Mouse (Mus musculus) limb, embryonic 15.5 days (tissue): ENCODE measurements around the gene Arhgap17. TPM values are rescaled to one million over a fixed set of nuclear protein-coding genes. Genes with fewer than 3 reads are reported as not detected.
A peak's percentile ranks its signal among the peaks of the same experiment; 100 is the strongest.

Experiments used
- ATAC-seq: fragments of 200-750 bp; cut with Nextera tagmentation; 2 replicates; pipeline ENCODE4 v1.8.0; 2017; ENCODE audit warnings: low read depth, moderate TSS enrichment; ENCODE audit not compliant: insufficient number of reproducible peaks, low FRiP score, low TSS enrichment
- H3K27ac ChIP-seq: fragments of 300-500 bp; sonication (generic); 2 replicates; pipeline ENCODE4 v1.5.1; 2015; ENCODE audit warnings: moderate library complexity, mild to moderate bottlenecking, inconsistent platforms
- H3K27me3 ChIP-seq: fragments of 300-500 bp; sonication (generic); 2 replicates; pipeline ENCODE4 v1.6.1; 2015; ENCODE audit warnings: inconsistent platforms
- H3K36me3 ChIP-seq: fragments of 300-500 bp; sonication (generic); 2 replicates; pipeline ENCODE4 v1.6.1; 2015; ENCODE audit warnings: inconsistent platforms
- H3K4me1 ChIP-seq: fragments of 300-500 bp; sonication (generic); 2 replicates; pipeline ENCODE4 v1.6.1; 2015; ENCODE audit warnings: inconsistent platforms
- H3K4me2 ChIP-seq: fragments of 300-500 bp; sonication (generic); 2 replicates; pipeline ENCODE4 v1.6.1; 2015; ENCODE audit warnings: mild to moderate bottlenecking, inconsistent platforms
- H3K4me3 ChIP-seq: fragments of 300-500 bp; sonication (generic); 2 replicates; pipeline ENCODE4 v1.5.1; 2015; ENCODE audit warnings: mild to moderate bottlenecking, inconsistent platforms
- H3K9ac ChIP-seq: fragments of 300-500 bp; sonication (generic); 2 replicates; pipeline ENCODE4 v1.6.1; 2015; ENCODE audit warnings: inconsistent platforms
- H3K9me3 ChIP-seq: fragments of 300-500 bp; sonication (generic); 2 replicates; pipeline ENCODE4 v1.6.1; 2016; ENCODE audit warnings: inconsistent platforms
- WGBS: fragments of 180-500 bp; shearing (Covaris S2); methylation state at CpG from one replicate; pipeline ENCODE4 v1.1.7; 2015; 5-methylcytosine and 5-hydroxymethylcytosine counted together
- polyA plus RNA-seq: library from polyadenylated mRNA; unstranded; fragments of >200 nt; fragmentation: Nextera tagmentation; extraction: Ambion mirVana; gene quantifications from 2 replicates; pipeline ENCODE4 v1.2.1, GENCODE M21; 2015

Gene Arhgap17
- polyA plus RNA-seq, 1 experiment from 2014 or later, result 19.6 TPM

DNA sequence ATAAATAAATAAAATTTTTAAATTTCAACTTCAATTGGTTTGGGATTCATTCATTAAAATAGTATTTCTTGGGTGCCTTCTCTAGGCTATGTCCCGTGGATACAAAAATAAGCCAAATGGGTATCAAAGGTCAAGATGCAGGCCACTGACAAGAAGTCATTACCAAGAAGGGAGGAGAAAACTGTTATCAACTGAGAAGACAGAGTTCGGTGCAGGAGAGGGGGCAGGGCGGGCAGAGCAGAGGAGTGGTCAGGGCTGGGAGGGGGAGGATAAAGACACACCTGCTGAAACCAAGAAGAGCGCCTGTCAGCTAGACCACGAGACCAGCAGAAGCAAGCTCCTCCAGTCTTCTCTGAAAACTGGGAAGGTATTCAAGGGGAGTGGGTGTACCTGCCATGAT, 15.8 kb downstream of the Arhgap17 start:
- H3K9me3 ChIP-seq, result no peaks in the 10 kb centered on the region
- peaks cover 4% of the 10 kb centered on the region; the same call in 1 of the 2 replicates for H3K4me1 ChIP-seq
- 88% methylated on average over 5 of the region's 5 CpGs for WGBS
- ATAC-seq, result no peak
- no peak overlapping the region for H3K27ac ChIP-seq
- H3K27me3 ChIP-seq, result no peaks in the 10 kb centered on the region
- H3K9ac ChIP-seq, result no peak overlapping the region
- no peak overlapping the region for H3K4me2 ChIP-seq
- no peak overlapping the region for H3K4me3 ChIP-seq
- no peaks in the 10 kb centered on the region for H3K36me3 ChIP-seq

DNA sequence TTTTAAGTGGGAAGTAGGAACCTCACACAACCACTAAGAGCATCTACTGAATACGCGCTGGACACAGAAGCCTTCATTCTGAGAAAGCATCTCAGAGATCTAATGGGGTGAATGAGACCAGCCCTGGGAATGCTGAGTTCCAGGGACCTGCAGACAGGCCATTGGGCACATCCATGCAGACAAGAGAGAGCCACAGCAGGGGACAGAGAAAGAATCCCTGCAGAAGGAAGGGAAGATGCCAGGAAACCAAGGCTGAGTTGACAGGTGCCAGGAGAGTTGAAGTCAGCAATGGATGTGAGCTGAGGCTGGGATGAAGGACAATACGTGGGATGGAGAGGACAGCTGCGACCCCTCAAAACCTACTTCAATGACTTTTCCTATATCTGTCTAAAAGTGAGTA, 16.6 kb downstream of the Arhgap17 start:
- no peak for ATAC-seq
- Histone ChIP-seq H3K4me3 (no peak overlapping the region), H3K4me2 (no peak overlapping the region), H3K9ac (no peak overlapping the region), H3K36me3 (no peaks in the 10 kb centered on the region), H3K27me3 (no peaks in the 10 kb centered on the region), H3K27ac (no peak overlapping the region), H3K9me3 (no peaks in the 10 kb centered on the region), H3K4me1 (peaks cover 4% of the 10 kb centered on the region; the same call in 1 of the 2 replicates)
- WGBS, result 98% methylated on average over 4 of the region's 4 CpGs

DNA sequence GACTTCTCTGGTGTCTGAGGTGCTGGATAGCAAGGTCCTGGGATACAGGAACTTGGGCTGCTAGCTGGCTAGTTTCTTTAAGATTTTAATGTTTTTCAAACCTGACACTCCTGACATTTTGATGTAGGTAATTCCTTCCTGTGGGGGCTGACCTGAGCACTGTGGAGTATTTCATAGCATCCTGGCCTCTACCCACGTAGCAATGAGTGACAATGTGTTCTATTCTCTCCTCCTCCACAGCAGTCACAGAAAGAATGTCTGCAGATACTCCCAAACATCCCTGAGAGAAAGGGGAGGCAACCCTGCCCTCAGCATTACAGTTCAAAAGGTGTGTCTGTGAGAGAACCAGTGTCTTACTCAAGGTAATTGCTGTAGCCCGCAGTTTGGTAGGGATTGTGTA, 19.5 kb downstream of the Arhgap17 start:
- H3K9me3 ChIP-seq, result no peaks in the 10 kb centered on the region
- no peak overlapping the region for H3K4me3 ChIP-seq
- no peak overlapping the region for H3K27ac ChIP-seq
- no peak overlapping the region for H3K4me2 ChIP-seq
- no peak overlapping the region for H3K9ac ChIP-seq
- WGBS, result 71% methylated on average over 2 of the region's 2 CpGs
- peaks cover 9% of the 10 kb centered on the region for H3K4me1 ChIP-seq
- H3K27me3 ChIP-seq, result no peaks in the 10 kb centered on the region
- no peaks in the 10 kb centered on the region for H3K36me3 ChIP-seq
- no peak for ATAC-seq

DNA sequence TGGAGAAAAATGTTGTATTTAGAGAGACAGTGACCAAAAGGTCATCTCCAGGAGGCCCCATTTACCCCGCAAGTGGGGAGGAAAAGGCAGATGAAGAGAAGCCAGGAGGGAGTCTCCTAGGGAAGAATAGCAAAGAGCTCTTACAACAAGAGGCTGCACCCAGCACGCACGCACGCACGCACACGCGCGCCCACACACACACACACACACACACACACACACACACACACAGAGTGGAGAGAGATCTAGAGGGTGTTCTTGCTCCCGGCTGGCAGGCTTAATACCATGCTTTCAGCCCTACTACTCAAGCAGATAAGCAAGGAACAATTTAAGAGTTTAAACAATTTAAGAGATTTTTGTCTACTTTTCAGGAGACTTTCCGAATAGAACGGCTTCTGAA, 19.9 kb downstream of the Arhgap17 start:
- no peak for ATAC-seq

DNA sequence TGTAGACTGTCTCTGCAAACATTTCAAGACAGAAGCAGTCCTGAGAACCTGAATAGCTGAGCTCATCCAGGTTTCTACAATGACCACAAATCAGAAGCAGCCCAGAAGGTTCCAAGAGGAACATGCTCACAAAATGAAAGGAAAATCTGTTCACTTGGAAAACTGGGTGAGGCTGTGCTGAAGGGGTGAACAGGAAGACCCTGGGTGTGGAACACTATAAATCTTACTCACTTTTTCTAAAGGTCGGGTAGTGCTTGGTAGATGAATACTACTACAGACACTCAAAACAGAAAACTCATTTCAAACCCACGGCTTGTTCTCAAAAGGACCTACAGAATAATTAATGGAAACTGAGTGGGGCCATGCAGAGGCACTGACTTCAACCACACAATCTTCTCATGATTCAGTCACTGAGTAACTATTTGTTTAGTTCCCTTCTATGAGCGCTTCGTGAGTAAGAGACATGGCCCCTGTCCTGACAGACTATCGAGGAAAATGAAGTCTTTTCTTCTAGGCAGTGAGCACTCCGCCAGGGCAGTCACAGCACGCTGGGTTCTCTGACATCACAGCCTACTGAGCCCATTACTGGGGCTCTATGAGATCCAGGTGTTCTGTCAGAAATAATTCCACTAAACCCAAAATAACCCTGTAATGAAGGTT, 23.0 kb downstream of the Arhgap17 start:
- H3K4me3 ChIP-seq, result no peak overlapping the region
- no peak overlapping the region for H3K9ac ChIP-seq
- peak overlapping the region; percentile 27 for H3K27ac ChIP-seq
- no peaks in the 10 kb centered on the region for H3K9me3 ChIP-seq
- no peak overlapping the region for H3K4me2 ChIP-seq
- H3K4me1 ChIP-seq, result peaks cover 13% of the 10 kb centered on the region; the same call in 1 of the 2 replicates
- no peak for ATAC-seq
- no peaks in the 10 kb centered on the region for H3K27me3 ChIP-seq
- no peaks in the 10 kb centered on the region for H3K36me3 ChIP-seq
- WGBS, result 72% methylated on average over 7 of the region's 7 CpGs

More for the DNA sequence above, 19.9 kb downstream of the Arhgap17 start:
- Histone ChIP-seq H3K4me2 (no peak overlapping the region), H3K27ac (no peak overlapping the region), H3K27me3 (no peaks in the 10 kb centered on the region), H3K36me3 (no peaks in the 10 kb centered on the region), H3K9me3 (no peaks in the 10 kb centered on the region), H3K9ac (no peak overlapping the region), H3K4me3 (no peak overlapping the region), H3K4me1 (peaks cover 10% of the 10 kb centered on the region)
- 80% methylated on average over 11 of the region's 11 CpGs for WGBS

DNA sequence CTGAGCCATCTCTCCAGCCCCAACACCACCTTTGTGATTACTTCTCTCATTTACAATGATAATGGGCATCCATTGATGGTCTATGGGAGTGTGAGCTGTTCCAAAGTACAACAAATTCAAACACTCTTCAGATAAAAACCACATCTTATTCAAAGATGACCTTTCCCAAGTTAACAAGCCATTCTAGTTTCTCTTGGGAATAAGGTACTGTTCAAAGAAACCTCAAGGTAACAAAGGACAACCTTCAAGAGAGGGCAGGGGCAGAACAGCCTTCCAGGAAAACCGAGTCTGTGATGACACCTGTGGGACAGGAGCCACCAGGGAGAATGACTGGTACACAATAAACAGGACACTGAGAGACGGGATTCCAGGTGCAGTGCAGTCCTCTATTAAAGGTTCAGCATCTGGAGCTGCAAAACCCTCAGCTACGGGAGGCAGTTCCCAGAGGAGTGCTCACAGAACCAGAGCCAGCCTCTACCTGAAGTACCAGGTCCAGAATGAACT, 24.6 kb downstream of the Arhgap17 start:
- WGBS, result 40% methylated on average over 3 of the region's 3 CpGs
- H3K4me2 ChIP-seq, result no peak overlapping the region
- H3K4me3 ChIP-seq, result no peak overlapping the region
- H3K4me1 ChIP-seq, result peaks cover 19% of the 10 kb centered on the region; the same call in 1 of the 2 replicates
- ATAC-seq, result no peak
- H3K9me3 ChIP-seq, result no peaks in the 10 kb centered on the region
- no peak overlapping the region for H3K9ac ChIP-seq
- no peaks in the 10 kb centered on the region for H3K27me3 ChIP-seq
- no peak overlapping the region for H3K27ac ChIP-seq
- no peaks in the 10 kb centered on the region for H3K36me3 ChIP-seq

DNA sequence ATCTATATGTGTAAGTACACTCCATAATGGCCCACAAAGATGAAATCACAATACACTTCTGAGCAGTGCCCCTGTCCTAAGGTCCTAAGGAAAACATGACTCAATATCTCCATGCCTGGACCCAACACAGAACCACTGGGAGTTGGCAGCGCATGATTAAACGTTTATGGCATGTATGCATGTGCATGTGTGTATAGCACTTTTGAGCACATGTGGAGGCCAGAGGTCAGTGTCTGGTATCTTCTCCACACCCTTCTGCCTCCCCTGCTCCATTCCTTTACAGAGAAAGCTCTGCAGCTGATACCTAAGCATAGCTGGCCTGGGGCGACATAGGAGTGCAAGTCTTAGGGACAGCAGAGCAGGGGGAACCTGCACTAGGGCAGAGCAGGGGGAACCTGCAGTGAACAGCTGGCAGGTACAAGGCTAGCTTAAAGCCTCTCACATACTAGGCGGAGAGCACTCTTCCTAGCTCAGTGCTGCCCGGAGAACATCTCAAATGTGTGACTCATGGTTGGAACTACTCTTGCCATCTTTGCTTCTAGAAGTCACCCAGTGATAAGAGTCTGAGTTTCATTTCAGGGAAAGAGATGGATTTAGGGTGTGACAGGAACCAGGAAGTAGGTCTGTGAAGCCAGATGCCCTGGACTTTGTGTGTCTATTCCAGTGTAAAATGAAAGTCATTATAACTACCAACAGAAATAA, 25.5 kb downstream of the Arhgap17 start:
- no peak for ATAC-seq

DNA sequence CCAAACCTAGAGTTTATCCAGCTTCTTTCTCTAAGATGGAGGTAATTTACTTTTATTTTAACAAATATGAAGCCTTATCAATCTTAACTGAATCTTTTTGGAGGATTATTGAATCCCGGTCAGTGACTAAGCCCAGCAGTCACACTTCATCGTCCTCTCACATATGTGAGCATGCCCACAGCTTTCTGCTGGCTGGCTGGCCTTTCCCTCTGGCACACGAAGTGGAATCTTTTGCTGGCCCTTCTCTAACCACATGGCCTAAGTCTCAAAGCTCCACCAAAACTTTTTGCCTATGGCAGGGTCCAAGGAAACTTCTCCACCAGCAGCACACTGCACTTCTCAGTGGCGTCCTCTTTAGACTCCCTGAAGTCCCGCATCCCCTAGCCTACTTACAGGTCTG, 27.8 kb downstream of the Arhgap17 start:
- no peak overlapping the region for H3K9ac ChIP-seq
- no peak overlapping the region for H3K4me3 ChIP-seq
- no peaks in the 10 kb centered on the region for H3K36me3 ChIP-seq
- 63% methylated on average over 5 of the region's 5 CpGs for WGBS
- peaks cover 19% of the 10 kb centered on the region; the same call in 1 of the 2 replicates for H3K4me1 ChIP-seq
- ATAC-seq, result no peak
- peak overlapping the region; percentile 54 for H3K27ac ChIP-seq
- H3K27me3 ChIP-seq, result no peaks in the 10 kb centered on the region
- H3K9me3 ChIP-seq, result no peaks in the 10 kb centered on the region
- no peak overlapping the region for H3K4me2 ChIP-seq

More for the DNA sequence above, 25.5 kb downstream of the Arhgap17 start:
- Histone ChIP-seq H3K4me3 (no peak overlapping the region), H3K9ac (no peak overlapping the region), H3K4me2 (no peak overlapping the region), H3K27ac (no peak overlapping the region), H3K9me3 (no peaks in the 10 kb centered on the region), H3K27me3 (no peaks in the 10 kb centered on the region), H3K4me1 (peaks cover 19% of the 10 kb centered on the region; the same call in 1 of the 2 replicates), H3K36me3 (no peaks in the 10 kb centered on the region)
- WGBS, result 83% methylated on average over 5 of the region's 5 CpGs

DNA sequence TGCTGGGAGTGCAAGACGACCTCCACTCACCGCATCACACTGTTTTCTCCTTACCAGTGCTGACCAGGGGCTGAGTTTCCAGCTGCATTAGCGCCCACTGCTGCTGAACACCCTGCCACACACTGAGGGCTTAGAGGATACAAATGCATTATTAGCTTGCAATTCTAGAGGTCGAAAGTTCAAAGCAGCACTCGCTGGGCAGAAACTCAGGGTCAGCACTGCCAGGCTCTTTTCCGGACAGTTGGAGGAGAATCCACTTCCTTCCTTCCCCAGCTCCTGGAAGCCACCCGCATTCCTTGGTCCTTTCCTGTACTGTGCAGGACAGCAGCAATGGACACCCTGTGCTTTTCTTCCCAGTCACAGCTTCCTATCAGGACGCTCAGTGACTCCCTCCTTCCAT, 31.4 kb downstream of the Arhgap17 start:
- H3K4me2 ChIP-seq, result no peak overlapping the region
- ATAC-seq, result no peak
- 59% methylated on average over 8 of the region's 8 CpGs for WGBS
- peaks cover 13% of the 10 kb centered on the region; the same call in 1 of the 2 replicates for H3K4me1 ChIP-seq
- no peak overlapping the region for H3K4me3 ChIP-seq
- H3K36me3 ChIP-seq, result no peaks in the 10 kb centered on the region
- H3K9ac ChIP-seq, result no peak overlapping the region
- no peak overlapping the region for H3K27ac ChIP-seq
- H3K27me3 ChIP-seq, result no peaks in the 10 kb centered on the region
- H3K9me3 ChIP-seq, result no peaks in the 10 kb centered on the region

DNA sequence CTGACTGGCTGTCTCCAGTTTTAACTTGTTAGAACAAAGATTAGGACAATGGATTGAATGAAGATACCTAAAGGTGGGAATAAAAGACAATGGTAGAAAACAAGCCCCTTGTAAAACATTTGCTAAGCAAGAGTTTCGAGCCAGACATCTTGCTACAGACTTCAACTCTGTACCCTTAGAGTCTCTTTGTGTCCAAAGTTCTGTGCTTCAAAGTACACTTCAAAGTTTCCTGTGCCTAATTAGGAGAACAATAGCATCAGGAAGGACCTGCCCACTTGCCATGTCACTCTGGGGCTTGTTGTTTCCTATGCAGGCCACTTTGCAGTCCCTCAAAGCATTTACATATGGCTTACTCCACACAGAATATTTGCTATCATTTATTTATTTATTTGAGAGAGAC, 33.4 kb downstream of the Arhgap17 start:
- no peaks in the 10 kb centered on the region for H3K27me3 ChIP-seq
- ATAC-seq, result no peak
- no peak overlapping the region for H3K9ac ChIP-seq
- no peaks in the 10 kb centered on the region for H3K9me3 ChIP-seq
- WGBS, result 83% methylated on average over 1 of the region's 1 CpGs
- H3K4me1 ChIP-seq, result peaks cover 6% of the 10 kb centered on the region; the same call in 1 of the 2 replicates
- H3K4me2 ChIP-seq, result no peak overlapping the region
- no peak overlapping the region for H3K4me3 ChIP-seq
- H3K36me3 ChIP-seq, result no peaks in the 10 kb centered on the region
- no peak overlapping the region for H3K27ac ChIP-seq

DNA sequence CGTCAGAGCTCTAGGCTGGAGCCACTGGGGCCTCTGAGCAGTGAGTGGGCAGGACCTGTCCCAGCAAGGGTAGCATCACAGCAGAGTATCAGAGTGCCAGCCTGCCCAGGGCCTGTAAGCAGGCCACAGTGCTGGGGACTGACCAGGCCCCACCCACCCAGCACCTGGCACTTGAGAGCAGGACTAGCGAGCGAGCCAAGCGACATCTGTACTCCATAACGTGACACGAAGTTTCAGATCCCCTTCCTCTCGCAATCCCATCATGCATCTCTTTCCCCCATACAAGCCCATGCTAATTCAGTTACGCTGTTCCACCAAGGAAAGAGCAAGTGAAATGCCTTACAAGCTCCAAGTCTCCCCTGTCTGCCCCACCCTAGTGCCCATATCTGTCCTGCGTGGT, 39.2 kb downstream of the Arhgap17 start:
- Histone ChIP-seq H3K9me3 (no peaks in the 10 kb centered on the region), H3K27ac (no peak overlapping the region), H3K36me3 (peaks cover 13% of the 10 kb centered on the region; the same call in 1 of the 2 replicates), H3K4me2 (no peak overlapping the region), H3K4me1 (peaks cover 23% of the 10 kb centered on the region), H3K9ac (no peak overlapping the region), H3K27me3 (no peaks in the 10 kb centered on the region), H3K4me3 (no peak overlapping the region)
- ATAC-seq, result peak; percentile 61; the same call in 1 of the 2 replicates
- WGBS, result 78% methylated on average over 9 of the region's 9 CpGs

DNA sequence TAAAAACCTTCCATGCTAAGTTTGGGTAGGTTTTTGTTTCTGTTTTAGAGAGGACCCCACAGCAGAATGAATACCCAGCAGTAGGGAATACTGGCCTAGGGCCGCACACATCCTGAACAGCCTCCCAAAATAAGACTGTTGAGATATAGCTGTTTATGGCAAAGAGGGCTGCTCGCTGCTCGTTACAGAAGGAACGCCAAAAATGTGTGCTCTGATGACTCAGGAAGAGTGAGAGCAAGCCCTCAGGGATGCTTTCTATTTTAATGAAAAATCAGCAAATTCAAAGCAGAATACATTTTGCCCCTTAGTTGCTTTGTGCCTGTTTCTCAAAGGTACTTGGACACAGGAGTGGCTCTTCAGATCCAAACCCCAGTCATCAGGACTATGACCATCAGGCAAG, 41.8 kb downstream of the Arhgap17 start:
- H3K27me3 ChIP-seq, result no peaks in the 10 kb centered on the region
- 28% methylated on average over 4 of the region's 4 CpGs for WGBS
- H3K9me3 ChIP-seq, result no peaks in the 10 kb centered on the region
- peaks cover 23% of the 10 kb centered on the region for H3K4me1 ChIP-seq
- H3K27ac ChIP-seq, result peak overlapping the region; percentile 59; the same call in 1 of the 2 replicates
- no peak overlapping the region for H3K4me2 ChIP-seq
- H3K4me3 ChIP-seq, result no peak overlapping the region
- no peak overlapping the region for H3K9ac ChIP-seq
- peaks cover 33% of the 10 kb centered on the region for H3K36me3 ChIP-seq
- no peak for ATAC-seq
